Mouse (Mus musculus) heart, adult 2 months (tissue): ENCODE measurements at regions not wholly inside any gene's neighbourhood (a gene's known extent, or its start where the extent isn't known, plus 50 kb on each side); places are given as distances from the start of the nearest gene placed in this dataset.

Experiments
- CTCF ChIP-seq: fragments of 200-600 bp; IDR thresholded peaks from 2 replicates; pipeline ENCODE4 v1.8.1; 2022; ENCODE audit warnings: antibody characterized with exemption, mild to moderate bottlenecking, moderate library complexity
- EP300 ChIP-seq: fragments of 200-500 bp; IDR thresholded peaks from 2 replicates; pipeline ENCODE4 v1.6.1; 2011; ENCODE audit warnings: low read depth, low read length, control low read depth; ENCODE audit not compliant: insufficient read depth
- POLR2A ChIP-seq: fragments of 200-500 bp; IDR thresholded peaks from 2 replicates; pipeline ENCODE4 v1.6.1; 2011; ENCODE audit warnings: mild to moderate bottlenecking, low read depth, low read length, control low read depth; ENCODE audit not compliant: insufficient read depth

GRCm38 (mm10) chr13:91274131-91274530 is 50.4 kb upstream of the Atg10 start:
- no peak for TF ChIP-seq CTCF
- TF ChIP-seq EP300 = no peak
- TF ChIP-seq POLR2A = no peak
